Mouse (Mus musculus): ENCODE data around the gene Rgs12.

- TF ChIP-seq POLR2A (IDR thresholded peaks at IDR 0.05; ENCODE audit: borderline replicate concordance, extremely low read depth, low read depth, low read length) (no peak), CTCF (IDR thresholded peaks at IDR 0.05; ENCODE audit: insufficient read depth, low read length) (no peak)
These were observed 19.1 kb downstream of the Rgs12 start for GRCm38 (mm10) chr5:34968386-34968785.
